Mouse (Mus musculus) heart, adult 2 months (tissue): Measurements from ENCODE around the gene Pdia4.

Experiments used
- CTCF ChIP-seq: fragments of 200-600 bp; IDR thresholded peaks from 2 replicates; pipeline ENCODE4 v1.8.1; 2022; ENCODE audit warnings: antibody characterized with exemption, mild to moderate bottlenecking, moderate library complexity
- EP300 ChIP-seq: fragments of 200-500 bp; IDR thresholded peaks from 2 replicates; pipeline ENCODE4 v1.6.1; 2011; ENCODE audit warnings: low read depth, low read length, control low read depth; ENCODE audit not compliant: insufficient read depth

- TF ChIP-seq CTCF (no peak; the same call in 1 of the 2 replicates), EP300 (peak; percentile 88; the same call in 1 of the 2 replicates)
Observed at GRCm38 (mm10) chr6:47787941-47788736, 25.1 kb downstream of the Pdia4 start.
